ENCODE assay signal across 8 mouse cellular contexts in the genomic region with DNA sequence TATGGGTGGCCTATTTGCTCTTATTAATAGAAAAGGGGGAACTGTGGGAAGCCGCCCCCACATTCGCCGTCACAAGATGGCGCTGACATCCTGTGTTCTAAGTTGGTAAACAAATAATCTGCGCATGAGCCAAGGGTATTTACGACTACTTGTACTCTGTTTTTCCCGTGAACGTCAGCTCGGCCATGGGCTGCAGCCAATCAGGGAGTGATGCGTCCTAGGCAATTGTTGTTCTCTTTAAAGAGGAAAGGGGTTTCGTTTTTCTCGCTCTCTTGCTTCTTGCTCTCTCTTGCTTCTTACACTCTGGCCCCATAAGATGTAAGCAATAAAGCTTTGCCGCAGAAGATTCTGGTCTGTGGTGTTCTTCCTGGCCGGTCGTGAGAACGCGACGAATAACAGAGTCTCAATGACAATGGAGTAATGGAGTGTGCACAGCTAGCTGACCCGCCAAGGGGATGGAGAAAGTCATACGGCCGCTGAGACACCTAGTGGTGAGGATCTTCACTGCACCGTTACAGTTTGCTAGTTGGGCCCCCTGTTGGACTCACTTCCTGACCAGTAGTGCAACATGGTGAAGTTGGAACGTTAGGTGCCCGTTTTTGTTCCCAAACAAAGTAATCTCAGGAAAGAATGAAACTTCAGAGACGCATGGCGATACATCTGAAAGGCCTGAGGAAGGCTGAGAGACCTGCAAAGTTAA. TPM values are rescaled to one million over a fixed set of nuclear protein-coding genes. Genes with fewer than 3 reads are reported as not detected.
A peak's percentile ranks its signal among the peaks of the same experiment; 100 is the strongest.
DNase-seq lines count a peak whose midpoint lies in the region; ATAC-seq and TF ChIP-seq lines count a peak whose summit lies in the region.
"Not testable (repeated sequence)": the region's sequence is repeated elsewhere in the genome, so short reads cannot be mapped to it uniquely, and the experiment has no call there.

No protein-coding gene starts in this region.

- not testable (repeated sequence) for H3K4me3 ChIP-seq in hindbrain, embryonic 11.5 days (ENCODE audit: low read depth, low read length)
- H3K4me3 ChIP-seq in lung, postnatal 0 days (ENCODE audit: low read depth, low read length) = peak overlapping the region; percentile 25; the same call in 1 of the 2 replicates

- TF ChIP-seq CTCF in lung, postnatal 0 days (IDR thresholded peaks at IDR 0.05) = peak; percentile 96

- H3K4me1 ChIP-seq in hindbrain, embryonic 11.5 days (replicated peaks; ENCODE audit: control insufficient read depth, insufficient read depth, low read length); lung, postnatal 0 days (ENCODE audit: insufficient read depth, low read depth, low read length): not testable (repeated sequence)

- WGBS in hindbrain, embryonic 11.5 days = 18% methylated on average over 14 of the region's 26 CpGs
- 10% methylated on average over 14 of the region's 26 CpGs for WGBS in lung, postnatal 0 days

- not testable (repeated sequence) for H3K9ac ChIP-seq in hindbrain, embryonic 11.5 days (ENCODE audit: low read depth, low read length); lung, postnatal 0 days (replicated peaks; ENCODE audit: low read depth)

- H3K36me3 ChIP-seq in hindbrain, embryonic 11.5 days (ENCODE audit: control insufficient read depth, insufficient read depth, low read length); lung, postnatal 0 days (ENCODE audit: insufficient read depth, low read length): not testable (repeated sequence)

- TF ChIP-seq EP300 in lung, postnatal 0 days (IDR thresholded peaks at IDR 0.05) = not testable (repeated sequence)

- DNase-seq in MN1 (ENCODE audit: low spot score) = peak; percentile 71
- peak; percentile 83 for DNase-seq in cerebellum, adult 9-11 months
- DNase-seq in frontal cortex, postnatal 10 days (ENCODE audit: low spot score in 2 of 2) = peak; percentile 57 to 77
- DNase-seq in hindbrain, embryonic 11.5 days (ENCODE audit: low spot score) = peak; percentile 90
- DNase-seq in layer of hippocampus, postnatal 10 days (ENCODE audit: low spot score in 2 of 2) = peak; percentile 87 to 88
- peak; percentile 93 for DNase-seq in lung, postnatal 0 days (ENCODE audit: low spot score)
- peak; percentile 79 for DNase-seq in ovary, postnatal 36 days (ENCODE audit: low spot score)
- DNase-seq in thymus, postnatal 14 days = peak; percentile 87

- H3K9me3 ChIP-seq in hindbrain, embryonic 11.5 days (ENCODE audit: control insufficient read depth, low read length); lung, postnatal 0 days (ENCODE audit: low read length): not testable (repeated sequence)

- peak; percentile 86 for ATAC-seq in hindbrain, embryonic 11.5 days (ENCODE audit: low FRiP score)
- peak; percentile 99 for ATAC-seq in lung, postnatal 0 days

- H3K4me2 ChIP-seq in hindbrain, embryonic 11.5 days (replicated peaks; ENCODE audit: low read depth, low read length) = not testable (repeated sequence)
- peak overlapping the region; percentile 19 for H3K4me2 ChIP-seq in lung, postnatal 0 days (replicated peaks; ENCODE audit: low read depth, low read length)

- not testable (repeated sequence) for H3K27me3 ChIP-seq in hindbrain, embryonic 11.5 days (ENCODE audit: control insufficient read depth, insufficient read depth, low read length); lung, postnatal 0 days (replicated peaks; ENCODE audit: insufficient read depth, low read length)

- not testable (repeated sequence) for H3K27ac ChIP-seq in hindbrain, embryonic 11.5 days (ENCODE audit: low read depth, low read length)
- peak overlapping the region; percentile 66; the same call in 1 of the 2 replicates for H3K27ac ChIP-seq in lung, postnatal 0 days (ENCODE audit: low read length)

RNA-seq across cellular contexts. Expression of a gene that starts 5.7 kb away (rescaled TPM):
- polyA plus RNA-seq in hindbrain, embryonic 11.5 days (2014; fragmentation: Nextera tagmentation; extraction: Ambion mirVana) = 170 and 176 TPM in 2 replicates
- total RNA-seq in layer of hippocampus, postnatal 10 days (2021) = 100 to 1,000 TPM; 341 to 376 TPM
- 51.1 and 63.3 TPM in 2 replicates for polyA plus RNA-seq in lung, postnatal 0 days (2015; fragmentation: Nextera tagmentation; extraction: Ambion mirVana)

RNA-seq across cellular contexts. Expression of a gene that starts 45.5 kb away (rescaled TPM):
- polyA plus RNA-seq in hindbrain, embryonic 11.5 days (2014; fragmentation: Nextera tagmentation; extraction: Ambion mirVana) = 25.2 and 37.1 TPM in 2 replicates
- total RNA-seq in layer of hippocampus, postnatal 10 days (2021) = 10 to 100 TPM; 12.5 to 13.9 TPM
- polyA plus RNA-seq in lung, postnatal 0 days (2015; fragmentation: Nextera tagmentation; extraction: Ambion mirVana) = 6.4 and 8.1 TPM in 2 replicates

RNA-seq across cellular contexts. Expression of a gene that starts 47.5 kb away (rescaled TPM):
- 25.2 and 38.8 TPM in 2 replicates for polyA plus RNA-seq in hindbrain, embryonic 11.5 days (2014; fragmentation: Nextera tagmentation; extraction: Ambion mirVana)
- 10 to 100 TPM; 53.6 to 55.4 TPM for total RNA-seq in layer of hippocampus, postnatal 10 days (2021)
- 8.6 and 11.7 TPM in 2 replicates for polyA plus RNA-seq in lung, postnatal 0 days (2015; fragmentation: Nextera tagmentation; extraction: Ambion mirVana)
